Mouse (Mus musculus) hindbrain, postnatal 0 days (tissue): ENCODE measurements around the gene Krt34. TPM values are rescaled to one million over a fixed set of nuclear protein-coding genes. Genes with fewer than 3 reads are reported as not detected.

Source experiments
- ATAC-seq: fragments of 200-750 bp; cut with Nextera tagmentation; 2 replicates; pipeline ENCODE4 v1.8.0; 2017; ENCODE audit warnings: mild to moderate bottlenecking, moderate TSS enrichment, moderate library complexity
- DNase-seq: peaks from one replicate; pipeline ENCODE4 v3.0.0-alpha.2; 2015; ENCODE audit warnings: low spot score
- H3K27ac ChIP-seq: fragments of 300-500 bp; sonication (generic); 2 replicates; pipeline ENCODE4 v1.5.1; 2014; ENCODE audit warnings: mild to moderate bottlenecking
- H3K27me3 ChIP-seq: fragments of 300-500 bp; sonication (generic); 2 replicates; pipeline ENCODE4 v1.6.1; 2014; ENCODE audit warnings: low read length, mixed read lengths; ENCODE audit not compliant: insufficient read depth
- H3K36me3 ChIP-seq: fragments of 300-500 bp; sonication (generic); 2 replicates; pipeline ENCODE4 v1.6.1; 2014; ENCODE audit warnings: low read length, mixed read lengths; ENCODE audit not compliant: insufficient read depth
- H3K4me1 ChIP-seq: fragments of 300-500 bp; sonication (generic); 2 replicates; pipeline ENCODE4 v1.6.1; 2014; ENCODE audit warnings: antibody characterized with exemption, low read length, mixed read lengths; ENCODE audit not compliant: insufficient read depth
- H3K4me2 ChIP-seq: fragments of 300-500 bp; sonication (generic); 2 replicates; pipeline ENCODE4 v1.6.1; 2014; ENCODE audit warnings: low read depth, mild to moderate bottlenecking, low read length, moderate library complexity, mixed read lengths
- H3K4me3 ChIP-seq: fragments of 300-500 bp; sonication (generic); 2 replicates; pipeline ENCODE4 v1.5.1; 2014; ENCODE audit warnings: low read length
- H3K9ac ChIP-seq: fragments of 300-500 bp; sonication (generic); replicated peaks from 2 replicates; pipeline ENCODE4 v1.6.1; 2014; ENCODE audit warnings: mild to moderate bottlenecking, low read length, moderate library complexity, mixed read lengths
- H3K9me3 ChIP-seq: fragments of 300-500 bp; sonication (generic); 2 replicates; pipeline ENCODE4 v1.6.1; 2016; ENCODE audit warnings: low read length, mixed read lengths
- CTCF ChIP-seq: IDR thresholded peaks from 2 replicates; pipeline ENCODE4 v1.5.1; 2016; ENCODE audit warnings: antibody characterized with exemption, control low read depth, low read depth
- WGBS: fragments of 180-500 bp; shearing (Covaris S2); extraction: QIAGEN DNeasy Blood & Tissue Kit; methylation state at CpG from one replicate; pipeline ENCODE4 v1.1.7; 2014; 5-methylcytosine and 5-hydroxymethylcytosine counted together
- polyA plus RNA-seq: library from polyadenylated mRNA; unstranded; fragments of >200 nt; fragmentation: Nextera tagmentation; extraction: Ambion mirVana; gene quantifications from 2 replicates; pipeline ENCODE4 v1.2.1, GENCODE M21; 2015
- total RNA-seq: library from RNA; depleted of rRNA; stranded (reverse); fragments of >200 nt; gene quantifications from 2 replicates; pipeline ENCODE4 v1.2.3, GENCODE M21; 2014; rRNA removed

The Krt34 gene
- total RNA-seq: not detected in 2 replicates
- 0.11 TPM in 1 of 2 replicates, not detected in the other for polyA plus RNA-seq

GRCm38 (mm10) chr11:100041454-100041853 lies at the start of gene Krt34:
Gene Krt34, minus strand, starts transcription at chr11:100041554.
- DNase-seq: no peak
- H3K36me3 ChIP-seq: no peaks in the 10 kb centered on the region
- H3K9ac ChIP-seq: no peak within 1 kb of the TSS
- ATAC-seq: no peak
- no peaks in the 10 kb centered on the region for H3K4me1 ChIP-seq
- H3K27me3 ChIP-seq: no peaks in the 10 kb centered on the region
- 87% methylated on average over 6 of the region's 6 CpGs for WGBS
- H3K9me3 ChIP-seq: no peaks in the 10 kb centered on the region
- H3K4me2 ChIP-seq: no peak within 1 kb of the TSS
- H3K27ac ChIP-seq: no peak within 1 kb of the TSS
- no peak within 1 kb of the TSS for H3K4me3 ChIP-seq
- TF ChIP-seq CTCF: no peak

- H3K9me3 ChIP-seq: no peaks in the 10 kb centered on the region
- H3K36me3 ChIP-seq: no peaks in the 10 kb centered on the region
- no peak overlapping the region for H3K27ac ChIP-seq
- no peaks in the 10 kb centered on the region for H3K27me3 ChIP-seq
- 68% methylated on average over 7 of the region's 7 CpGs for WGBS
- no peak overlapping the region for H3K4me3 ChIP-seq
- no peak for TF ChIP-seq CTCF
- ATAC-seq: no peak
- no peak for DNase-seq
- H3K4me2 ChIP-seq: no peak overlapping the region
- H3K4me1 ChIP-seq: no peaks in the 10 kb centered on the region
- no peak overlapping the region for H3K9ac ChIP-seq
Observed at GRCm38 (mm10) chr11:100088378-100089025, 47.1 kb upstream of the Krt34 start.

- H3K9ac ChIP-seq: no peak within 1 kb of the TSS
- ATAC-seq: no peak
- DNase-seq: no peak
Observed at GRCm38 (mm10) chr11:100087861-100088260, 46.5 kb upstream of the Krt34 start, which contains the start of gene Krt32. Gene Krt32, minus strand, starts transcription at chr11:100088226.

GRCm38 (mm10) chr11:100073873-100074272 lies 32.5 kb upstream of the Krt34 start:
- H3K9ac ChIP-seq: no peak overlapping the region
- DNase-seq (no peak), ATAC-seq (no peak)
- H3K36me3 ChIP-seq: no peaks in the 10 kb centered on the region
- H3K27ac ChIP-seq: no peak overlapping the region
- no peaks in the 10 kb centered on the region for H3K4me1 ChIP-seq
- H3K4me3 ChIP-seq: no peak overlapping the region
- no peak overlapping the region for H3K4me2 ChIP-seq
- TF ChIP-seq CTCF: no peak
- H3K9me3 ChIP-seq: no peaks in the 10 kb centered on the region
- no peaks in the 10 kb centered on the region for H3K27me3 ChIP-seq
- 60% methylated on average over 1 of the region's 1 CpGs for WGBS

More at GRCm38 (mm10) chr11:100087861-100088260, 46.5 kb upstream of the Krt34 start, which contains the start of gene Krt32:
- no peaks in the 10 kb centered on the region for H3K9me3 ChIP-seq
- no peak within 1 kb of the TSS for H3K27ac ChIP-seq
- H3K4me1 ChIP-seq: no peaks in the 10 kb centered on the region
- H3K36me3 ChIP-seq: no peaks in the 10 kb centered on the region
- TF ChIP-seq CTCF: no peak
- H3K4me3 ChIP-seq: no peak within 1 kb of the TSS
- 84% methylated on average over 10 of the region's 10 CpGs for WGBS
- H3K4me2 ChIP-seq: no peak within 1 kb of the TSS
- H3K27me3 ChIP-seq: no peaks in the 10 kb centered on the region

- Histone ChIP-seq H3K27me3 (no peaks in the 10 kb centered on the region), H3K9me3 (no peaks in the 10 kb centered on the region), H3K4me1 (no peaks in the 10 kb centered on the region), H3K9ac (no peak overlapping the region), H3K27ac (no peak overlapping the region), H3K4me3 (no peak overlapping the region), H3K4me2 (no peak overlapping the region), H3K36me3 (no peaks in the 10 kb centered on the region)
- WGBS: 74% methylated on average over 17 of the region's 17 CpGs
- DNase-seq: no peak
- TF ChIP-seq CTCF: no peak
- no peak for ATAC-seq
Observed at GRCm38 (mm10) chr11:100067293-100068036, 26.1 kb upstream of the Krt34 start.

- H3K4me1 ChIP-seq: no peaks in the 10 kb centered on the region
- DNase-seq: peak; percentile 16
- no peak overlapping the region for H3K4me2 ChIP-seq
- H3K27ac ChIP-seq: no peak overlapping the region
- no peaks in the 10 kb centered on the region for H3K9me3 ChIP-seq
- no peaks in the 10 kb centered on the region for H3K36me3 ChIP-seq
- 38% methylated on average over 12 of the region's 12 CpGs for WGBS
- no peak overlapping the region for H3K4me3 ChIP-seq
- no peaks in the 10 kb centered on the region for H3K27me3 ChIP-seq
- no peak for ATAC-seq
- no peak overlapping the region for H3K9ac ChIP-seq
- TF ChIP-seq CTCF: no peak
Observed at GRCm38 (mm10) chr11:100066236-100067010, 25.1 kb upstream of the Krt34 start.
